Mouse (Mus musculus): ENCODE measurements around the gene Patl1. TPM values are rescaled to one million over a fixed set of nuclear protein-coding genes. Genes with fewer than 3 reads are reported as not detected.
"Not testable (repeated sequence)": the region's sequence is repeated elsewhere in the genome, so short reads cannot be mapped to it uniquely, and the experiment has no call there.

The Patl1 gene
- polyA plus RNA-seq, 1 experiment from 2014 or later: 18.9 TPM

DNA sequence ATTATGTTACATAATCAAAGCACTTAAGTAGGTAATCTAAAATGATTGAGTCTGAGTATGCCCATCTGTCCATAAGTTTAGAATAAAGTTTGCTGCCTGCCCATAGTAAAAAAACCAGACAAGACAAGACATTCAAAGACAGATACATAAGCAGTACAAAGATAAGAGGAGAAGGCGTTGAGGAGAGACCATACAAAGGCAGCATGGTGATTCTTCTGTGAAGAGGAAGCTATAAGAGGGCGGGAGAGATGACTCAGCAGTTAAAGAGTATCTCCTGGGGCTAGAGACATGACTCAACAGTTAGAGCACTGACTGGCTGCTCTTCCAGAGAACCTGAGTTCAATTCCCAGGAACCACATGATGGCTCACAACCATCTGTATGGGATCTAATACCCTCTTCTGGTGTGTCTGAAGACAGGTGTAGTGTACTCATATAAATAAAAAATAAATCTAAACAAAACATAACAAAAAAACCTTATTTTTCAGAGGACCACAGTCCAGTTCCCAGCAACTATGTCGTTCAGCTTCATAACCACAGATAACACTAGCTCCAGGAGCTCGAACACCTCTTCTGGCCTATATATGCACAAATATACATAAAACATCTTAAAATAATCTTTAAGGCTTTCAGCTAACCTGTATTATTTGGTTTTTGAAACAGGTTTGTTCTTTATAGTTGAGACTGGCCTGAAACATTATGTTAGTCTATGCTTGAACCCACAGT, 16.0 kb downstream of the Patl1 start:
- no peak for ATAC-seq
- Histone ChIP-seq H3K4me2 (no peak overlapping the region), H3K27me3 (no peaks in the 10 kb centered on the region), H3K4me3 (no peak overlapping the region), H3K9me3 (replicated peaks) (no peaks in the 10 kb centered on the region), H3K27ac (no peak overlapping the region), H3K9ac (no peak overlapping the region), H3K4me1 (no peaks in the 10 kb centered on the region), H3K36me3 (ENCODE audit: poor library complexity, severe bottlenecking) (peaks cover 84% of the 10 kb centered on the region)
- WGBS: 97% methylated on average over 4 of the region's 4 CpGs

DNA sequence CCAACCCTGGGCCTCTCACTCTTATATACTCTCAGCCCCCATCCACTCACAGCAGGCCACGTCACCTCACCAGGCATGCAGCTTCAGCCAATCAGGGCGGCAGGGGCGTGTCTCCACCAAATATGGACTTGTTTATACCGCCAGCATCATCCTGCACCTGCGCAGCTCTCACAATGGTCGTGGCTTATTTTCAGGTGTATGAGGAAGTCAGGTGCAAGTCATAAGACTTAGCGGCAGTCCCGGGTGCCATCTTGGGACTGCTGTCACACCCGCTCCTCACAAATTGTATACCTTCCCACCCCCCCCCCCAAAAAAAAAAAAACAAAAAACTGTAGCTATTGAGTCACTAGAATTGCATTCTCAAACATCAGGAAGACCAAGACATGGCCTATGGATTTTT, 34.3 kb downstream of the Patl1 start:
- H3K27ac ChIP-seq; H3K9me3 ChIP-seq (replicated peaks); H3K4me2 ChIP-seq; H3K4me3 ChIP-seq; H3K27me3 ChIP-seq; H3K4me1 ChIP-seq; ATAC-seq; H3K9ac ChIP-seq: not testable (repeated sequence)
- H3K36me3 ChIP-seq (ENCODE audit: poor library complexity, severe bottlenecking): peaks cover 40% of the 10 kb centered on the region
- WGBS: 94% methylated on average over 9 of the region's 9 CpGs

DNA sequence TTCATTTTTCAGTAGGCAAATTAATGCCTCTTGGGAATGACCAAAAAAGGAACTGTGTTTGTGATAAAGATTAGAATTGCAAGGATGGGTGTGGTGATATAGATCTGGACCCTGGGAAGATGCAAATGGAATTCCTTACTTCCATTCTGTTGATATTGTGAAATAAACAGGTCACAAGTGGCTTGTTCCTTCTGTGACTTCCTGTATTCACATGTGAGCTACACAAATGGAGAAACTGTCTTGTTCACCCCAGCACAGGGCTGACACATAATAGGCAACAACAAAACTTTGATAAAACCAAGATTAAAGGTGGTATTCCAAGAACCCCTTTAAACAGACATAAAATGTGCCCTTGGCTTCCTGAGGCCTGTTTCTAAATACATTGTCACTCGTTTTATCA, 37.7 kb downstream of the Patl1 start:
- Histone ChIP-seq H3K9me3 (replicated peaks) (no peaks in the 10 kb centered on the region), H3K36me3 (ENCODE audit: poor library complexity, severe bottlenecking) (peaks cover 13% of the 10 kb centered on the region), H3K4me2 (no peak overlapping the region), H3K27ac (no peak overlapping the region), H3K9ac (no peak overlapping the region), H3K4me3 (no peak overlapping the region), H3K4me1 (no peaks in the 10 kb centered on the region), H3K27me3 (no peaks in the 10 kb centered on the region)
- no peak for ATAC-seq
- WGBS: 48% methylated on average over 1 of the region's 1 CpGs

DNA sequence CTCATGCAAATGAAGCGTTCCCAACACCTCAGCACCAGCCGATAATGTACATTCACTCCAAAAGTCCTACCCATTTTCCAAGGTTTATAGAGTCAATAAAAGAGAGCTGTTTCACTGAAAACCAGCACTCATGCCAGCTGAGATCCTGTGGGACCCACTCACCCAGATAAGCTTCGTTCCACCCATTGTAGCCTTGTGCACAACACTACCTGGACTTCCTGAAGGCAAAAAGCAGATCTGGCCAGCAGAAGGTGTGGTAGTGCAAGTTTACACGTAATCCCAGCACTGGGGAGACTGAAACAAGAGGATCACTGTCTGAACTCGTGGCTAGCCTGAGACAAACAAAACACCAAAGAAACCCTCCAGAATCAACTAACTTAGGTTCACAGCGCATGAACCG, 38.5 kb downstream of the Patl1 start:
- Histone ChIP-seq H3K4me3 (no peak overlapping the region), H3K9ac (no peak overlapping the region), H3K4me2 (no peak overlapping the region), H3K27me3 (no peaks in the 10 kb centered on the region), H3K4me1 (no peaks in the 10 kb centered on the region), H3K36me3 (ENCODE audit: poor library complexity, severe bottlenecking) (peaks cover 4% of the 10 kb centered on the region), H3K9me3 (replicated peaks) (no peaks in the 10 kb centered on the region), H3K27ac (no peak overlapping the region)
- WGBS: 81% methylated on average over 7 of the region's 7 CpGs
- ATAC-seq: no peak

DNA sequence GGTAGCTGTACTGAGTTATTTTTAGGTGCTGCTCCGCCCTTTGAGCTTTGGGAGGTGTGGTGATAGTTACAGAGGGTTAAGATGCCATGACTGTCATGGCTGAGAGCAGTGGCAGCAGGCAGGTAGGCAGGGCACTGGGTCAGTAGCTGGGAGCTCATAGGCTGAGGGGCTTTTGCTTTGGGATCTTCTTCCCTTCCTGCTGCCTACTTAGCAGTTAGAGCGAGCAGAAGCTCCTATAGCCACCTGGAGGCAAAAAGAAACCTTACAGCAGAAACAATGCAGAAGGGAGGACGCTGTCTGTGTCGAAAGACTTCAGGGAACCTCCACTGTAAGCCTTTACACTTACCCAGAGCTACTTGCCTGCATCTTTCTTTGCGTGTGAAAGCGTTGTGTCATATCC, 42.0 kb downstream of the Patl1 start:
- Histone ChIP-seq H3K36me3 (ENCODE audit: poor library complexity, severe bottlenecking) (no peaks in the 10 kb centered on the region), H3K27ac (no peak overlapping the region), H3K9me3 (replicated peaks) (no peaks in the 10 kb centered on the region), H3K4me3 (no peak overlapping the region), H3K9ac (no peak overlapping the region), H3K4me2 (no peak overlapping the region), H3K4me1 (no peaks in the 10 kb centered on the region), H3K27me3 (no peaks in the 10 kb centered on the region)
- no peak for ATAC-seq
- WGBS: 53% methylated on average over 6 of the region's 6 CpGs

DNA sequence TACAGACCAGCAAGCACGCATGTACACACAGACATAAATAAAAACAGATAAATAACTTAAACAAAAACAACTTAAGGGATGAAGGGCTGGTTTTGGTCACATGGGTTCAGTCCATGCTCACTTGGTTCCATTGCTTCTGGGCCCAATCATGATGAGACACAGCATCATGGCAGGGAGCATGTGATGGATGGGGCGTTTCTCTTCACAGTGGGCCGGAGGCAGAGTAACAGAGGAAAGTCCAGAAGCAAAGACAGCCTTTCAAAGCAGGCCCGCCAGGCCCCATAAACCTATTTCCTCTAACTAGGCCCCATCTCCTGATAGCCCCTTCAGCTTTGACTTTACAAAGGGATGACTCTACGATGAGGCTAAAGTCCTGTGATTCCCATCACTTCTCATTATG, 44.4 kb downstream of the Patl1 start:
- no peaks in the 10 kb centered on the region for H3K36me3 ChIP-seq (ENCODE audit: poor library complexity, severe bottlenecking)
- no peaks in the 10 kb centered on the region for H3K9me3 ChIP-seq (replicated peaks)
- H3K4me2 ChIP-seq: no peak overlapping the region
- WGBS: 89% methylated on average over 5 of the region's 5 CpGs
- no peak overlapping the region for H3K4me3 ChIP-seq
- H3K27ac ChIP-seq: no peak overlapping the region
- H3K4me1 ChIP-seq: no peaks in the 10 kb centered on the region
- ATAC-seq: no peak
- no peaks in the 10 kb centered on the region for H3K27me3 ChIP-seq
- H3K9ac ChIP-seq: no peak overlapping the region

DNA sequence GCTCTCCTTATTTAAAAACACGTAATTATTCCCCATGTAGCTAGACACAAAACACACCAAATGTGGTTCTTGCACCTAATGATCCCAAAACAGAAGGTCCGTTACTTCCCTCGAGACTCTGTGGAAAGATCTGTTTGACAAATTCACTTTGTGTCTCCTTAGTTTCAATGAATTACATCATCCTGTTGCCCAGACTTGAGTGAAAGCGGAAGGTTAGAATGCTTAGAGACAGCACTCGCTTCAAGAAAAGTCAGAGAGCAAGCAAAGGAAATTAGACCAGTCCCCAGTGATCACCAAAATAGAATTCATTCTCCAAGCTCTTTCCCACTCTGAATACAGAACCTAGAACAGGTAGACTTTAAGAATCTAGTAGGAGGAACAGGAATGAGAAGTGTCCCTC, 45.2 kb downstream of the Patl1 start:
- no peak overlapping the region for H3K9ac ChIP-seq
- no peak overlapping the region for H3K27ac ChIP-seq
- WGBS: 93% methylated on average over 5 of the region's 5 CpGs
- H3K4me3 ChIP-seq: no peak overlapping the region
- H3K4me2 ChIP-seq: no peak overlapping the region
- H3K4me1 ChIP-seq: no peaks in the 10 kb centered on the region
- no peaks in the 10 kb centered on the region for H3K27me3 ChIP-seq
- H3K9me3 ChIP-seq (replicated peaks): no peaks in the 10 kb centered on the region
- ATAC-seq: no peak
- H3K36me3 ChIP-seq (ENCODE audit: poor library complexity, severe bottlenecking): no peaks in the 10 kb centered on the region

DNA sequence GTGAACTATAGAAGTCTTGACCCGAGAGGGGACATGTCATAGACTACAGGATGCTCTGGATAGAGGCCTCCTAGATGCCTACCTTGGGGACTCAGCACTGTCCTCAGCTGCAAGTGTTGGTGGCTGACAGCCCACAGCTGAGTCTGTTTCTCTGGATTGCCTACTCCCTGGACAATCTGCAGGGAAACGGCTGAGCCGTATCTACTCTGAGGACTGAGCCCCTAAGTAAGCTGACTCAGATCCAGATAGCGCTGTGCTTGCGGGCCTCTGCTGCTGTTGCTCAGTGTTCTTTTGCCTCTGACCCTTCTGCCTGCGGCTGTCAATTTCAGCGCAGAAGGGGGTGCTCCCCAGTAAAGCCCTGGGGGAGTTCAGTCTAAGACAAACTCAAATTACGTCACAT, 45.6 kb downstream of the Patl1 start:
- ATAC-seq: no peak
- Histone ChIP-seq H3K4me1 (no peaks in the 10 kb centered on the region), H3K36me3 (ENCODE audit: poor library complexity, severe bottlenecking) (no peaks in the 10 kb centered on the region), H3K4me3 (no peak overlapping the region), H3K9ac (no peak overlapping the region), H3K27me3 (no peaks in the 10 kb centered on the region), H3K9me3 (replicated peaks) (no peaks in the 10 kb centered on the region), H3K4me2 (no peak overlapping the region), H3K27ac (no peak overlapping the region)
- 83% methylated on average over 8 of the region's 8 CpGs for WGBS

DNA sequence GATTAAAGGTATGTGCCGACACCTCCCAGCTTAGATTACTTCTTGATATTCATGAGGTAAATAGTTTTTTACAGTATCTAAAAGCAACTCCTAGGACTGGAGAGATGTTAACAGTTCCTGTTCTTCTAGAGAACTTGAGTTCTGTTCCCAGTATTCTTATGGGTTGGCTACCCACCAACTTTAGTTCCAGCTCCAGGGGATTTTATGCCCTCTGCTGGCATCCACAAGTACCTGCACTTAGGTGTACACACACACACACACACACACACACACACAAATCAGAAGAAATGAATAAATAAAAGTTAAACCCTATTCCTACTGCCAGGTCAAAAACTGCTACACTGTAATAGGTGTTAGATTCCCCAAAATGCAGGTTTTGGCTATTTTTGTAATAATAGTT, 52.1 kb downstream of the Patl1 start:
- ATAC-seq: no peak
- H3K9me3 ChIP-seq (replicated peaks): no peaks in the 10 kb centered on the region
- 97% methylated on average over 1 of the region's 1 CpGs for WGBS
- no peaks in the 10 kb centered on the region; the same call in 1 of the 2 replicates for H3K36me3 ChIP-seq (ENCODE audit: poor library complexity, severe bottlenecking)
- no peak overlapping the region for H3K27ac ChIP-seq
- peak overlapping the region; percentile 62 for H3K4me2 ChIP-seq
- H3K4me1 ChIP-seq: peaks cover 21% of the 10 kb centered on the region
- no peak overlapping the region for H3K9ac ChIP-seq
- H3K4me3 ChIP-seq: peak overlapping the region; percentile 45
- no peaks in the 10 kb centered on the region for H3K27me3 ChIP-seq

DNA sequence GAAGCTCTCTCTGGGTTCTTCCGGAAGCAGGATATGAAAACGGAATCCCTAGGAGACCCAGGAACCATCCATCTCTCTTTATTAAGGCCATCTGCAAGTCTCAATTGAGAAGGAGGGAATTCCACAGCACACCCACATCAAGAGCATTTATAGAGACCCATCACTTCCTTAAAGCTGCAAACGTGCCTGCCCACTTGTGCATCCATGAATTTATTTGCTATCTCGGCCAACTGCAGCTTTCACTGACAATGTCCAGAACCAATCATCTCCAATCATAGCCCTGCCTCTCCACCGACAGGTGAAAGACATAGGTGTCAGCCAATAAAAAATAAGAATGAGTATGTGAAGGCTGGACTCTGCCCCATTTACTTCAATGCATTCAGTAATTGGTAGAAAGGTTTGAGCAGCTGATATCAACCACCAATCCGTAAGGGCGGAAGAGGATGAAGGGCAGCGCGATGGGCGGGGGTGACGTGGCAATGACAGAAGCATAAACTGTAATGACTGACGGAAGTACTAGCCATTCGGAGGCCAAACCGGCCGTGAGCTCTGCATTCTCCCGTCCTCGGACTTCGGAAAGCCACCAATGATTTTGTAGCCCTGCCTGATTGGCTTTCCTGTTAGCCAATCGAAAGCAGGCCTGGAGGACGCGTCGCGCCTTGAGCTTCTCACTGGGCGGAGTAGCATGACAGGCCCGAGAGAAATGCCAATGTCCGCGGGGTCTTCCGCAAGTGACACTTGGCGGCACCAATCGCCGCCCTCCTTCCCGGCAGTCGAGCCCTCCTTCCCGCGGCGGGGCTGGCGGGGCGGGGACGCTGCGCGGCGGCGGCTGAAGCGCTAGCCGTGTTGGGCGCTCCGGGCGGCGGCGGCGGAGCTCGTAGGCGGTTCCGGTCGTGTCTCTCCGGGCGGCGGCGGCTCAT, 53.1 kb downstream of the Patl1 start, which contains the start of gene Osbp:
TSS of gene Osbp (plus strand) at position 919 of the 920 bp plus-strand sequence.
- under 1% methylated on average over 42 of the region's 59 CpGs for WGBS
- peaks cover 21% of the 10 kb centered on the region for H3K4me1 ChIP-seq
- H3K9me3 ChIP-seq (replicated peaks): no peaks in the 10 kb centered on the region
- peak within 1 kb of the TSS; percentile 87 for H3K9ac ChIP-seq
- H3K4me3 ChIP-seq: peak within 1 kb of the TSS; percentile 86
- H3K4me2 ChIP-seq: peak within 1 kb of the TSS; percentile 95
- H3K27ac ChIP-seq: peak within 1 kb of the TSS; percentile 82
- peak; percentile 98 for ATAC-seq
- no peaks in the 10 kb centered on the region for H3K27me3 ChIP-seq
- H3K36me3 ChIP-seq (ENCODE audit: poor library complexity, severe bottlenecking): peaks cover under 1% of the 10 kb centered on the region

DNA sequence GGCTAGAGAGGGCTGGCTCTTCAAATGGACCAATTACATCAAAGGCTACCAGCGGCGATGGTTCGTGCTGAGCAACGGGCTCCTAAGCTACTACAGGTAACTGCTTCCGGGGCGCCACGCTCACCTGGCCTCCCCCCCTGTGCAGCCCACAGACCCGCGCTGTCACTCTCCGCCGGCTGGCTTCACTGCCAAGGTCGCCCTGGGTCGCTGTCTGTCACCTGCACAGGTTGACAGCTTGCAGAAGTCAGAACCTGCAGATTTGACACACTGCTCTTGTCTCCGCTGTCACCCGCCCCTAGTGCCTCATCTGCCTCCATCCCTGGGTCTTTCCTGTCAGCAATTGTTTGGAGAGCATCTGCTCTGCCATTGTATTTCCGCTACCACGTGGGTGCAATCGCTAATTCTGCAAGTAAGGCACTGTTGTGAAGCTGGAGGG, 54.0 kb downstream of the Patl1 start:
- peak overlapping the region; percentile 95 for H3K4me2 ChIP-seq
- no peak for ATAC-seq
- H3K4me1 ChIP-seq: peaks cover 21% of the 10 kb centered on the region
- peak overlapping the region; percentile 87 for H3K9ac ChIP-seq
- H3K4me3 ChIP-seq: peak overlapping the region; percentile 86
- WGBS: under 1% methylated on average over 18 of the region's 18 CpGs
- H3K36me3 ChIP-seq (ENCODE audit: poor library complexity, severe bottlenecking): peaks cover 9% of the 10 kb centered on the region
- H3K9me3 ChIP-seq (replicated peaks): no peaks in the 10 kb centered on the region
- H3K27me3 ChIP-seq: no peaks in the 10 kb centered on the region
- peak overlapping the region; percentile 68 for H3K27ac ChIP-seq

All from forebrain, embryonic 13.5 days (tissue).